Mouse (Mus musculus) MEL (cell line): ENCODE measurements around the gene Krtap9-3.

ENCODE experiments used
- KAT2A ChIP-seq: conservative IDR thresholded peaks from 2 replicates; pipeline ENCODE4 v1.6.1; 2012; ENCODE audit warnings: low read depth, low read length, improper control_type of control experiment, inconsistent platforms
- POLR2A ChIP-seq, 2 experiments: IDR thresholded peaks; 2 replicates each; pipeline ENCODE4 v1.6.1; 2011 to 2012; ENCODE audit warnings: low read length in 2 of 2, mild to moderate bottlenecking in 2 of 2, control low read depth in 1 of 2, improper control_type of control experiment in 1 of 2, low read depth in 1 of 2, moderate library complexity in 1 of 2; ENCODE audit not compliant: control insufficient read depth in 1 of 2, insufficient read depth in 1 of 2, poor library complexity in 1 of 2
- UBTF ChIP-seq: IDR thresholded peaks from 2 replicates; pipeline ENCODE4 v1.6.1; 2012; ENCODE audit warnings: low read depth, mild to moderate bottlenecking, inconsistent platforms, low read length, improper control_type of control experiment, moderate library complexity, borderline replicate concordance; ENCODE audit not compliant: insufficient read depth

- no peak for TF ChIP-seq POLR2A (IDR thresholded peaks at IDR 0.05; ENCODE audit: control insufficient read depth in 1 of 2, insufficient read depth in 1 of 2, low read depth in 1 of 2, low read length in 2 of 2, poor library complexity in 1 of 2)
- TF ChIP-seq UBTF, result no peak
- no peak for TF ChIP-seq KAT2A
Observed at GRCm38 (mm10) chr11:99574106-99574505, 23.8 kb downstream of the Krtap9-3 start.
